Mouse (Mus musculus) C2C12 (cell line): ENCODE measurements at regions not wholly inside any gene's neighbourhood (a gene's known extent, or its start where the extent isn't known, plus 50 kb on each side); places are given as distances from the start of the nearest gene placed in this dataset.
"Not testable (repeated sequence)": the region's sequence is repeated elsewhere in the genome, so short reads cannot be mapped to it uniquely, and the experiment has no call there.

Experiments used
- H3K27me3 ChIP-seq: one replicate; pipeline ENCODE4 v1.6.1; 2011; ENCODE audit not compliant: control insufficient read depth, insufficient read depth, insufficient read length
- H3K36me3 ChIP-seq: one replicate; pipeline ENCODE4 v1.6.1; 2011; ENCODE audit not compliant: control insufficient read depth, insufficient read depth
- H3K4me3 ChIP-seq: one replicate; pipeline ENCODE4 v1.5.1; 2011; ENCODE audit warnings: mild to moderate bottlenecking, control low read depth; ENCODE audit not compliant: poor library complexity, insufficient read depth, severe bottlenecking
- H3K79me2 ChIP-seq: one replicate; pipeline ENCODE4 v1.6.1; 2011; ENCODE audit not compliant: control insufficient read depth, insufficient read depth
- H3K79me3 ChIP-seq: one replicate; pipeline ENCODE4 v1.6.1; 2011; ENCODE audit warnings: low read depth, control low read depth
- H3ac ChIP-seq: one replicate; pipeline ENCODE3; 2011; ENCODE audit warnings: low read depth; ENCODE audit not compliant: control insufficient read depth, insufficient read length
- CEBPB ChIP-seq: IDR thresholded peaks from one replicate; pipeline ENCODE4 v1.6.1; 2011; ENCODE audit warnings: low read depth, mild to moderate bottlenecking, control low read depth, moderate library complexity
- CTCF ChIP-seq: IDR thresholded peaks from one replicate; pipeline ENCODE4 v1.5.1; 2011; ENCODE audit not compliant: control insufficient read depth, insufficient read depth, insufficient read length
- FOSL1 ChIP-seq: IDR thresholded peaks from one replicate; pipeline ENCODE4 v1.8.0; 2011; ENCODE audit warnings: mild to moderate bottlenecking, low read length; ENCODE audit not compliant: poor library complexity, insufficient read depth, severe bottlenecking
- MAX ChIP-seq: IDR thresholded peaks from one replicate; pipeline ENCODE4 v1.6.1; 2011; ENCODE audit warnings: mild to moderate bottlenecking, control low read depth
- MYOD1 ChIP-seq: IDR thresholded peaks from one replicate; pipeline ENCODE4 v1.6.1; 2011; ENCODE audit warnings: low read depth; ENCODE audit not compliant: control insufficient read depth, insufficient read length
- MYOG ChIP-seq: IDR thresholded peaks from one replicate; pipeline ENCODE4 v1.6.1; 2011; ENCODE audit not compliant: control insufficient read depth, insufficient read length; ENCODE audit errors: extremely low read depth
- USF1 ChIP-seq: IDR thresholded peaks from one replicate; pipeline ENCODE4 v1.6.1; 2011; ENCODE audit warnings: low read depth, mild to moderate bottlenecking, control low read depth, moderate library complexity

- Histone ChIP-seq H3K79me3 (no peaks in the 10 kb centered on the region), H3K27me3 (no peaks in the 10 kb centered on the region), H3ac (no peak overlapping the region), H3K36me3 (no peaks in the 10 kb centered on the region), H3K79me2 (no peaks in the 10 kb centered on the region), H3K4me3 (no peak overlapping the region)
- no peak for TF ChIP-seq MAX
- TF ChIP-seq MYOD1, result no peak
- TF ChIP-seq FOSL1, result no peak
- no peak for TF ChIP-seq USF1
- no peak for TF ChIP-seq MYOG
- no peak for TF ChIP-seq CTCF
- TF ChIP-seq CEBPB, result no peak
These were observed 592.5 kb downstream of the Pdcd6ip start for GRCm38 (mm10) chr9:113115576-113115975.

GRCm38 (mm10) chr9:113112753-113113152, 595.3 kb downstream of the Pdcd6ip start:
- Histone ChIP-seq H3K79me3 (no peaks in the 10 kb centered on the region), H3K4me3 (no peak overlapping the region), H3K36me3 (no peaks in the 10 kb centered on the region), H3K79me2 (no peaks in the 10 kb centered on the region), H3ac (no peak overlapping the region), H3K27me3 (no peaks in the 10 kb centered on the region)
- no peak for TF ChIP-seq CTCF
- no peak for TF ChIP-seq FOSL1
- TF ChIP-seq USF1, result no peak
- no peak for TF ChIP-seq MAX
- TF ChIP-seq CEBPB, result no peak

GRCm38 (mm10) chr9:113101733-113102132, 606.3 kb downstream of the Pdcd6ip start:
- TF ChIP-seq MYOD1 (no peak), USF1 (no peak), MYOG (no peak), CEBPB (no peak), FOSL1 (no peak), MAX (no peak), CTCF (no peak)
- Histone ChIP-seq H3K79me2 (no peaks in the 10 kb centered on the region), H3K4me3 (no peak overlapping the region), H3ac (no peak overlapping the region), H3K27me3 (no peaks in the 10 kb centered on the region), H3K36me3 (no peaks in the 10 kb centered on the region), H3K79me3 (no peaks in the 10 kb centered on the region)

DNA sequence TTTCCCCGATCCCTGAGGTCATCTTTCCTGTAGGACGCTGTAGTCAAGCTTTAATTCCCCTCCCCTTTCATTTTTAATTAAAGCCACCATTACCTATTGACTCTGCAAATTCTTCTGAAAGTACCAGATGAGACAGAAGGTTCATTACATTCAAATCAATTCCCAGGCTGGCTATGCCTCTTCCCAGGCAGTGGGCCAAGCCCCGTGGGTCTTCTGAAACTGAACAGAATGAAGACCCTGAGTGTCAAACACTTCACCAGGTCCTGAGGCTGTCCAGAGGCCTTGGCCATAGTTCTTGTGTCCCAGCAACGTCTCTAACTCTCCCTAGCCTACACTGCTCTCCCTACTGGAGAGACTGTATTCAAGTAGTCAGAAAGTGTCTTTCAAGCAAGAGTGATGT, 607.4 kb downstream of the Pdcd6ip start:
- Histone ChIP-seq H3K4me3 (no peak overlapping the region), H3K79me2 (no peaks in the 10 kb centered on the region), H3K36me3 (no peaks in the 10 kb centered on the region), H3ac (no peak overlapping the region), H3K79me3 (no peaks in the 10 kb centered on the region), H3K27me3 (no peaks in the 10 kb centered on the region)
- no peak for TF ChIP-seq MYOG
- TF ChIP-seq MYOD1, result no peak
- TF ChIP-seq MAX, result no peak
- TF ChIP-seq CEBPB, result no peak
- TF ChIP-seq USF1, result no peak

- H3K36me3 ChIP-seq, H3K79me3 ChIP-seq, H3K4me3 ChIP-seq, H3K27me3 ChIP-seq, H3K79me2 ChIP-seq, H3ac ChIP-seq: not testable (repeated sequence)
These were observed 612.6 kb downstream of the Pdcd6ip start for GRCm38 (mm10) chr9:113095421-113095820.

- Histone ChIP-seq H3K4me3 (no peak overlapping the region), H3ac (no peak overlapping the region), H3K79me3 (no peaks in the 10 kb centered on the region), H3K36me3 (no peaks in the 10 kb centered on the region), H3K27me3 (no peaks in the 10 kb centered on the region), H3K79me2 (no peaks in the 10 kb centered on the region)
- no peak for TF ChIP-seq USF1
These were observed 614.1 kb downstream of the Pdcd6ip start for GRCm38 (mm10) chr9:113093863-113094390.

DNA sequence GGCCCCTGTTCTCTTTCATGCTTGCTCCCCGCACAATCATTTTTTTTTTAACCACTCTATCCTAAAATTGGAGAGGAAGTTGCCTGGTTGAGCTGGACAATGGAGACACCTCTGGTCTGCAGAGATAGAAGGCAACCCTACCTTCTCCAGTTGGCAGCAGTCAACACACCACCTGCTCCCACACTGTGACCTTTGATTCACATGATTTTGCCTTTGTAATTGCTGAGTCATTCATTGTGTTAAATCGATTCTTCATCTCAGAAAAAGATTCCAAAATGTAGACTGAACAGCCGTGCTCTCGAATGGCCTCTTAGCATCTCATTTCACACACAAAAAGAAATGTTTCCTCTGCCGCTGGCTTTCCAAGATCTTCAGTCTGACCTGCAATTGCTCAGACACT, 616.2 kb downstream of the Pdcd6ip start:
- no peaks in the 10 kb centered on the region for H3K79me3 ChIP-seq
- no peaks in the 10 kb centered on the region for H3K79me2 ChIP-seq
- no peaks in the 10 kb centered on the region for H3K36me3 ChIP-seq
- no peaks in the 10 kb centered on the region for H3K27me3 ChIP-seq
- no peak overlapping the region for H3ac ChIP-seq
- TF ChIP-seq FOSL1, result no peak
- no peak overlapping the region for H3K4me3 ChIP-seq
